Mouse (Mus musculus): ENCODE data around the gene Bcar3.

The Bcar3 gene

GRCm38 (mm10) chr3:122337992-122338391, 44.1 kb downstream of the Bcar3 start:
- no peak for DNase-seq (ENCODE audit: low read depth, low spot score)

DNA sequence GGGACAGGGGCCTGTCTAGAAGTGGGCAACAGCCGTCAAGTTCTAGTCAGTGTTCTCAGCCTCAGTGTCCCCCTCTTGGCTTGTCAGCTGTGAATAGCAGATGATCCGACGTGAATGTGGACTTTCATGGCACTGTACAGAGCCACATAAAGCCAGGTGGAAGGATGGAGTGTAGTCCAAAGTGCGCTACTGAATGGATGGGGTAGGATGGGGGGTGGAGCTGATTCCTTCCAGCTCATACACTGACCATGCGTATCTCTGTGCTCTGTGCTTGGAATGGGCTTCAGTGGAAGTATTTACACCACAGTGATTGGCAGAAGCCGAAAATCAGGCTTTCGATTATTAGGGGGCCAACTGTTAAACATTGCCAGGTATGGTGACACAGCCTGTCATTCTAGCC, 45.0 kb downstream of the Bcar3 start:
- DNase-seq (ENCODE audit: low read depth, low spot score), result no peak

- peak; percentile 15 for DNase-seq (ENCODE audit: low read depth, low spot score)
Measured at GRCm38 (mm10) chr3:122340135-122341068, 46.5 kb downstream of the Bcar3 start.

GRCm38 (mm10) chr3:122343437-122343853, 49.5 kb downstream of the Bcar3 start:
- no peak for DNase-seq (ENCODE audit: low read depth, low spot score)

- DNase-seq (ENCODE audit: low read depth, low spot score), result no peak
Measured at GRCm38 (mm10) chr3:122344350-122344749, 50.4 kb downstream of the Bcar3 start.

- no peak for DNase-seq (ENCODE audit: low read depth, low spot score)
Measured at GRCm38 (mm10) chr3:122345977-122346472, 52.1 kb downstream of the Bcar3 start.

- DNase-seq (ENCODE audit: low read depth, low spot score), result peak; percentile 14
Measured at GRCm38 (mm10) chr3:122346600-122346999, 52.7 kb downstream of the Bcar3 start.

DNA sequence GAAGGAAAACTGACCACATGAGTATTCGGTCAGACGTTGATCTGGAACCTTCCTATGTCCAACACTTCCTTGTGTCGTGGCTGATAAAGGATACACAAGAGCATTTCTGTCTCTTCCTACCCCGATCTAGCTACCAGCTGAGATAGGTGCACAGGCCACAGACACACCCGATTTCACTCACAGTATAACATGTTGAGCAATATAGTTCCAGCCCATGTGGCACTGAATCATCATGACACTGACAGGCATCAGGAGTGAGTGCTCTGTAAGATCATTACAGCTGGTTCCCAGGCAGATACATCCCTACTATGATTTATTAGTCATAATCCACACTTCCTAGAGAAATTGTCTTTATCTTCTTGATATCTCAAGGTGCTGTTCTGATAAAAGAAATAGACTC, 54.7 kb downstream of the Bcar3 start:
- no peak for DNase-seq (ENCODE audit: low read depth, low spot score)

DNA sequence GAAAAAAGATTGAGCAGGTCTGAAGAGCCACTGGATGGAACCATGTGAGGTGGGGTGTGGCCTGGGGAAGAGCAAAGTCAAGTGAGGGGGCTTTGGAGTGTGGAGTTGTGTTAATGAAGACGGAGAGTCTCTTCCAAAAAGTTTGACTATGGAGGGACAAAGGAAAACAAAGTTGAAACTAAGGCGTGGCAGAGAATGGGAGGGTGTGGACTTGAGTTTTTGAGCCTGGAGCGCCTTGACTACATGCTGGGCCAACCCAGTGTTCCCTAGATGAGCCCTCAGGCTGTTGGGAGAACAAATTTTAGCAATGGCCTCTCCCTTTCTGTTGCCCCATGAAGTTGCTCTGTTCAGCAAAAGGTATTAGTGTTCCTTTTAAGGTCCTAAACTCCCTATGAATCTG, 58.9 kb downstream of the Bcar3 start:
- no peak for DNase-seq (ENCODE audit: low read depth, low spot score)

GRCm38 (mm10) chr3:122359426-122359825, 65.5 kb downstream of the Bcar3 start:
- DNase-seq (ENCODE audit: low read depth, low spot score), result no peak

DNA sequence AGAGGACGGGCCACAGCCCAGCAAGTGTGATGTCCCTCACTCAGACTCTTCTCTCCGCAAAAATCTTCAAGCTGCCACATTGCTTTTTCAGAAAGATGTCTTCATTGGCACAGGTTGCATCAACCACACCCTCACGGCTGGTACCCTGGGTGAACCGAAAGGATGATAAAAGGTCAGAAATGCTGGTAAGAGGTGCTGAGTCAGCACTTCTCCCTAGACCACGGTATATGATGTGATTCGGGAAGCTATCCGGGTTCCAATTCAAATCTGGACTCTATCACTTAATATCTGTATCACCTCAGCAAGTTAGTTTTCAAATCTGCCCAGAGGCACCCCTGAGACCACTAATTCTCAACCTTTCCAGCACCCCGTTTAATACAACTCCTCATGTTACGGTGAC, 66.0 kb downstream of the Bcar3 start:
- no peak for DNase-seq (ENCODE audit: low read depth, low spot score)

DNA sequence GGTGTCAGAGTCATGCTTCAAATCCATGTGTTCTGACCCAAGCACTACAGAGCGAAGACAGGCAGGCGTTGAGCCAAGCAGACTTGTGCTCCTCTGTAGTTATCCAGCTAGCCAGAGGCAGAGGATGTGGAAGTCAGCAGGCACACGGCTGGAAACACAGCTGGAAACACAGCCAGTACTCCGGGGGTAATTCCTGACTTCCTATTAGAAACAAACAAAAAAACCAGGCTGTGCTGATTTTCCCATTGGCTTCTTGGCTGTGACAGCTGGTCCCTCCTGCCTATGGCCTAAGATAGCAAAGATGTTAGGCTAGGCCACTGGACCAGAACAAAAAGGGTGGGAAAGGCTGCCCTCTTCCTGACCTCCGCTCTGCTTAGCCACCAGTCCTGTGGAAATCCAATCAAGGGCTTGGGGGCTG, 66.8 kb downstream of the Bcar3 start:
- DNase-seq (ENCODE audit: low read depth, low spot score), result no peak

DNA sequence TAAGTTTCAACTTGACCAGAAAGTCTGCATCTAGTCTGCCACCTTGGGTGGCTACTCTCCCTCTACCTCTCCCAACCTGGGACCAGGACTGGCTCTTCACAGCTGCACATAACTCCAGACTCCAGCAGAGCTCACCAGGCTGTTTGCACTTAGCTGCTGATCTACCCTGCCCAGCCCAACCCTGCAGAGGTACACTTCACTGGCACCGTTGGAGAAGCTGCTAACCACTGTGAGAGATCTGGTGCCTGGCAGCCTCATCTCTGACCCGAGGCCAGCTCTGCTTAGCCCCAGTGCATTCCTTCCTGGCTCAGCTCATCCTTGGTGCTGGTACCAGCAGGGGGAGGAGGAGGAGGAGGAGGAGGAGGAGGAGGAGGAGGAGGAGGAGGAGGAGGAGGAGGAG, 68.8 kb downstream of the Bcar3 start:
- no peak for DNase-seq (ENCODE audit: low read depth, low spot score)

DNA sequence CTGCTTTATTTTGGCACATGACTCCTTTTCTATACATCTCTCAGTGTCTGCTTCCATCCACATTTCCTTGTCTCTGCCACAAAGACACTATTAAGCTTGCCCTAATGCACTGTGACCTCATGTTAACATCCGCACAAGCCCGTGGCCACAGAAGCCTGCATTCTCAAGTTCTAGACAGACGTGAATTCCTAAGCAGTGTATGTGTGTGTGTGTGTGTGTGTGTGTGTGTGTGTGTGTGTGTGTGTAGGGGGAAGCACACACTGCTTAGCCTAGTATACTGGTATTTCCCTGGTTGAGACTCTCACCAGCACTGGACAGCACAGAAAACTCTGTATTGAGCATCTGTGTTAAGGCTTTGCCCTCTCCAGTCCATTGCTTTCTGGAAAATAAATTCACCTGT, 70.6 kb downstream of the Bcar3 start:
- no peak for DNase-seq (ENCODE audit: low read depth, low spot score)

DNA sequence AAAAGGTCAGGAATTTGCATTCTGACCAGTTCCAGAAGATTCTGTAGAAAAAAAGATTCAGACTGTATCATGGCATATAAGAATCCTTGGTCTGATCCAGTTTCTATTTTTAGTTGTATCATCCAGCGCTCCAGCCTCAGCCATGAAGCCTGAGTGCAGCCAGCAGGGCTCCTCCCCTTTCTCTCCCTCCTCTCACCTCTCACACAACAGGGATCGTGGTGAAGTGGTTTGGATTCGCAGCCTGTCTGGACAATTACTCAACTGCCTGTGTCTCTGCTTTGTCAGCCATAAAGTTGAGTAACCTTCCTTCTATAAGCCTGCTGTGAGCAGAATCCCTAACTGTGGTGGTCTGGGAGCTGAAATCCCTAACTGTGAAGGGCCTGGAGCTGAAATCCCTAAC, 71.4 kb downstream of the Bcar3 start:
- no peak for DNase-seq (ENCODE audit: low read depth, low spot score)

- DNase-seq (ENCODE audit: low read depth, low spot score), result no peak
Measured at GRCm38 (mm10) chr3:122371646-122372341, 77.9 kb downstream of the Bcar3 start.

DNA sequence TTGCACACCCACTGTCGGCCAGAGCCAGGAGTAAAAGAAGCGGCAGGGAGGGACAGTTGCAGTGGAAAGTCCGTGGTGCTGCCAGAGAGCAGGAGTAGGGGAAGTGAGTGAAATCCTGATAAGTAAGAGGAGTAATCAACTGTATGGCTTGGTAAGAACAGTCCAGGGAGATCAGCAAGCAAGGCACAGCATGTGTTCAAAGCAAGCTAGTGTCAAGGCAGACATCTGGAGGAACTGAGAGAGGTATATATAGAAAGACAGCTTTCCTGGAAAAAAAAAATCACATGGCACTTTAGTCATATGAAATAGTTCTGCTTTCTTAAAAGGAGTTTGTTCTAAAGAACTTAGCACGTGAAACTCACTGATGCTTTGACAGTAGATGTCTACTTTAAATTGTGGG, 78.7 kb downstream of the Bcar3 start:
- no peak for DNase-seq (ENCODE audit: low read depth, low spot score)

DNA sequence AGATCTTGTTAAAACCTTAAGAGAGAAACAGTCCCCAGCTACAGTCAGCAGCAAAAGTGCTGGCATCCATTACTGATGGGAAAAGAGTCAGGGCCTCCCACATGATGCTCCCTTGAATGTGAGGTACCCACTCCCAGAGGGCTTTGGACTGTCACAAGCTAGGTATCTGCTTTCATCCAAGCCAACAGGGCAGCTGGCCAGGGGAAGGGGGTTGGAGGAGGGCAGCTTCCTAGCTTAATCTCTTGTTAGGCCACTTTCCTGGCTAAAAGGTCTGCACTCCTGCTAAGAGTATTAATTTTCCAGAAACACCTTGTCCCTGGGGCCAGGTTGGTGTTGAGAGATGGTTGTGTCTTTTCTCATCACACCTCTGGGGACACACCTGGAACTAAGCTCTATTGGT, 82.1 kb downstream of the Bcar3 start:
- DNase-seq (ENCODE audit: low read depth, low spot score), result no peak

DNA sequence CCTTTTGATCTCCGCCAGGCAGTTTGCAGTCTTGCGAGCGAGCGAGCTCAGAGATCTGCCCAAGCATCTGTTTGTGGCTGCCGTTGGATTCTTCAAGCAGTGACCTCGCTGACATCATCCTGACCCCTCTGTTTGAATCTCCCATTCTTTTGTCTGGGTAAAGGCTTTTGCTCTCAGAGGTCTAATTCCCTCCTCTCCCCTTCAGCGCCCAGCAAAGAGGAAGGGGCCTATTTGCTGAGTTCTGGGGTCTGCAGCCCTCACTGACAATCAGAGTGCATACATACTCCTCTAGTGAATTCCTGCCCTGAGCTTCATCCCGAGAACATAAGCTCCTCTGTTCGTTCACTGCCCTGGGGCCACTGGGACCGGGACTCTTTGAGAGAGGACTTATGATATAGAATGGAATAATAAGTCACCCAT, 82.5 kb downstream of the Bcar3 start:
- DNase-seq (ENCODE audit: low read depth, low spot score), result no peak

GRCm38 (mm10) chr3:122376841-122377464, 83.0 kb downstream of the Bcar3 start:
- no peak for DNase-seq (ENCODE audit: low read depth, low spot score)

- no peak for DNase-seq (ENCODE audit: low read depth, low spot score)
Measured at GRCm38 (mm10) chr3:122378634-122379033, 84.7 kb downstream of the Bcar3 start.

- DNase-seq (ENCODE audit: low read depth, low spot score), result no peak
Measured at GRCm38 (mm10) chr3:122380776-122381175, 86.8 kb downstream of the Bcar3 start.
